Mouse (Mus musculus): ENCODE results near the gene Robo4. TPM values are rescaled to one million over a fixed set of nuclear protein-coding genes. Genes with fewer than 3 reads are reported as not detected.

Robo4 gene
- 1.1 and 2.0 TPM in 2 replicates for polyA plus RNA-seq (2012; ENCODE audit: low replicate concordance)

GRCm38 (mm10) chr9:37401802-37402201 lies at the start of gene Robo4:
Gene Robo4, plus strand, starts transcription at chr9:37401897.

GRCm38 (mm10) chr9:37367301-37368080 lies 34.2 kb upstream of the Robo4 start, which contains the start of gene Hepacam:
Gene Hepacam, plus strand, starts transcription at chr9:37367351.

GRCm38 (mm10) chr9:37432720-37433421 lies 31.2 kb downstream of the Robo4 start, which contains the start of gene Robo3:
Gene Robo3, minus strand, starts transcription at chr9:37433246.

Other genes starting within 250 kb of the Robo4 start
- 0.40 and 0.44 TPM in 2 replicates for gene Tmem218, start 193.7 kb upstream of the Robo4 start, polyA plus RNA-seq (2012; ENCODE audit: low replicate concordance)
- gene Slc37a2, start 146.2 kb upstream of the Robo4 start, polyA plus RNA-seq (2012; ENCODE audit: low replicate concordance): 3.6 and 4.5 TPM in 2 replicates
- gene Ccdc15, start 53.5 kb upstream of the Robo4 start, polyA plus RNA-seq (2012; ENCODE audit: low replicate concordance): 9.7 and 21.2 TPM in 2 replicates
- gene Hepacam, start 34.5 kb upstream of the Robo4 start, polyA plus RNA-seq (2012; ENCODE audit: low replicate concordance): not detected in 2 replicates
- 0.21 and 0.71 TPM in 2 replicates for gene Robo3, start 31.3 kb downstream of the Robo4 start, polyA plus RNA-seq (2012; ENCODE audit: low replicate concordance)
- 15.5 and 39.2 TPM in 2 replicates for gene Msantd2, start 87.4 kb downstream of the Robo4 start, polyA plus RNA-seq (2012; ENCODE audit: low replicate concordance)
- 1.2 and 2.2 TPM in 2 replicates for gene Esam, start 126.2 kb downstream of the Robo4 start, polyA plus RNA-seq (2012; ENCODE audit: low replicate concordance)
- gene Vsig2, start 137.4 kb downstream of the Robo4 start, polyA plus RNA-seq (2012; ENCODE audit: low replicate concordance): not detected in 2 replicates
- 101 and 116 TPM in 2 replicates for gene Nrgn, start 151.0 kb downstream of the Robo4 start, polyA plus RNA-seq (2012; ENCODE audit: low replicate concordance)
- gene Siae, start 153.8 kb downstream of the Robo4 start, polyA plus RNA-seq (2012; ENCODE audit: low replicate concordance): 0.35 and 1.1 TPM in 2 replicates
- gene Spa17, start 211.8 kb downstream of the Robo4 start, polyA plus RNA-seq (2012; ENCODE audit: low replicate concordance): 0.77 TPM in 1 of 2 replicates, not detected in the other